Mouse (Mus musculus) heart, embryonic 14.5 days (tissue): ENCODE data around the gene Max. TPM values are rescaled to one million over a fixed set of nuclear protein-coding genes. Genes with fewer than 3 reads are reported as not detected.

Source experiments
- ATAC-seq: fragments of 200-750 bp; cut with Nextera tagmentation; 2 replicates; pipeline ENCODE4 v1.8.0; 2017; ENCODE audit warnings: low read depth, moderate TSS enrichment; ENCODE audit not compliant: insufficient number of reproducible peaks, insufficient read depth, low FRiP score
- H3K27ac ChIP-seq, 2 experiments: fragments of 200-500 bp in 1 of 2; fragments of 300-500 bp in 1 of 2; sonication (generic) in 1 of 2; replicated peaks in 1 of 2; 2 replicates each; pipeline ENCODE4 v1.5.1; 2012 to 2014; ENCODE audit warnings: low read depth in 2 of 2, low read length in 2 of 2, control low read depth in 1 of 2, mild to moderate bottlenecking in 1 of 2, mixed read lengths in 1 of 2; ENCODE audit not compliant: control insufficient read depth in 1 of 2, insufficient read depth in 1 of 2
- H3K27me3 ChIP-seq: fragments of 300-500 bp; sonication (generic); 2 replicates; pipeline ENCODE4 v1.6.1; 2014; ENCODE audit warnings: mild to moderate bottlenecking, low read length, control low read depth; ENCODE audit not compliant: control insufficient read depth, insufficient read depth
- H3K36me3 ChIP-seq: fragments of 300-500 bp; sonication (generic); 2 replicates; pipeline ENCODE4 v1.6.1; 2014; ENCODE audit warnings: mild to moderate bottlenecking, control low read depth, low read length, mixed read lengths; ENCODE audit not compliant: control insufficient read depth, insufficient read depth
- H3K4me1 ChIP-seq, 2 experiments: fragments of 200-500 bp in 1 of 2; fragments of 300-500 bp in 1 of 2; sonication (generic) in 1 of 2; 2 replicates each; pipeline ENCODE4 v1.6.1; 2012 to 2014; ENCODE audit warnings: low read length in 2 of 2, control low read depth in 1 of 2, mixed read lengths in 1 of 2; ENCODE audit not compliant: control insufficient read depth in 2 of 2, insufficient read depth in 2 of 2
- H3K4me2 ChIP-seq: fragments of 300-500 bp; sonication (generic); 2 replicates; pipeline ENCODE4 v1.6.1; 2014; ENCODE audit warnings: mild to moderate bottlenecking, low read length
- H3K4me3 ChIP-seq, 2 experiments: fragments of 200-500 bp in 1 of 2; fragments of 300-500 bp in 1 of 2; sonication (generic) in 1 of 2; 2 replicates each; pipeline ENCODE4 v1.5.1; 2012 to 2014; ENCODE audit warnings: low read length in 2 of 2, mild to moderate bottlenecking in 2 of 2, control low read depth in 1 of 2, low read depth in 1 of 2, moderate library complexity in 1 of 2; ENCODE audit not compliant: control insufficient read depth in 1 of 2, insufficient read depth in 1 of 2
- H3K9ac ChIP-seq: fragments of 300-500 bp; sonication (generic); 2 replicates; pipeline ENCODE4 v1.6.1; 2014; ENCODE audit warnings: mild to moderate bottlenecking, low read length
- H3K9me3 ChIP-seq: fragments of 300-500 bp; sonication (generic); 2 replicates; pipeline ENCODE4 v1.6.1; 2016; ENCODE audit warnings: low read length, control low read depth; ENCODE audit not compliant: control insufficient read depth
- WGBS: fragments of 180-500 bp; shearing (Covaris S2); extraction: QIAGEN DNeasy Blood & Tissue Kit; methylation state at CpG from one replicate; pipeline ENCODE4 v1.1.7; 2014; 5-methylcytosine and 5-hydroxymethylcytosine counted together
- polyA plus RNA-seq: library from polyadenylated mRNA; unstranded; fragments of >200 nt; fragmentation: Nextera tagmentation; extraction: Ambion mirVana; gene quantifications from 2 replicates; pipeline ENCODE4 v1.2.1, GENCODE M21; 2014

Gene Max
- polyA plus RNA-seq, 1 experiment from 2014 or later, result 21.7 TPM

GRCm38 (mm10) chr12:76892910-76893695, 68.9 kb downstream of the Max start:
- H3K27ac ChIP-seq, result no peak overlapping the region
- no peak overlapping the region for H3K9ac ChIP-seq
- no peak overlapping the region for H3K4me2 ChIP-seq
- no peaks in the 10 kb centered on the region for H3K9me3 ChIP-seq
- peaks cover 22% of the 10 kb centered on the region for H3K36me3 ChIP-seq
- H3K27me3 ChIP-seq, result no peaks in the 10 kb centered on the region
- WGBS, result 94% methylated on average over 16 of the region's 16 CpGs
- no peak for ATAC-seq
- no peak overlapping the region for H3K4me3 ChIP-seq
- H3K4me1 ChIP-seq, result peaks cover 15 to 23% of the 10 kb centered on the region in 2 experiments

GRCm38 (mm10) chr12:76891160-76891559, 70.8 kb downstream of the Max start:
- H3K4me2 ChIP-seq, result no peak overlapping the region
- H3K27ac ChIP-seq, result no peak overlapping the region
- 71% methylated on average over 3 of the region's 3 CpGs for WGBS
- H3K9me3 ChIP-seq, result no peaks in the 10 kb centered on the region
- no peak for ATAC-seq
- H3K9ac ChIP-seq, result no peak overlapping the region
- no peaks in the 10 kb centered on the region for H3K27me3 ChIP-seq
- H3K4me3 ChIP-seq, result no peak overlapping the region
- H3K4me1 ChIP-seq, result peaks cover 13 to 16% of the 10 kb centered on the region in 2 experiments; a peak in 3 of 4 replicates
- peaks cover 19% of the 10 kb centered on the region; the same call in 1 of the 2 replicates for H3K36me3 ChIP-seq

- Histone ChIP-seq H3K36me3 (peaks cover 19% of the 10 kb centered on the region; the same call in 1 of the 2 replicates), H3K27ac (no peak overlapping the region), H3K9ac (no peak overlapping the region), H3K4me2 (no peak overlapping the region), H3K4me1 (peaks cover 3 to 6% of the 10 kb centered on the region in 2 experiments; a peak in 2 of 4 replicates), H3K27me3 (no peaks in the 10 kb centered on the region), H3K9me3 (no peaks in the 10 kb centered on the region), H3K4me3 (no peak overlapping the region)
- ATAC-seq, result no peak
- WGBS, result 84% methylated on average over 11 of the region's 11 CpGs
Observed at GRCm38 (mm10) chr12:76889404-76890184, 72.4 kb downstream of the Max start.

DNA sequence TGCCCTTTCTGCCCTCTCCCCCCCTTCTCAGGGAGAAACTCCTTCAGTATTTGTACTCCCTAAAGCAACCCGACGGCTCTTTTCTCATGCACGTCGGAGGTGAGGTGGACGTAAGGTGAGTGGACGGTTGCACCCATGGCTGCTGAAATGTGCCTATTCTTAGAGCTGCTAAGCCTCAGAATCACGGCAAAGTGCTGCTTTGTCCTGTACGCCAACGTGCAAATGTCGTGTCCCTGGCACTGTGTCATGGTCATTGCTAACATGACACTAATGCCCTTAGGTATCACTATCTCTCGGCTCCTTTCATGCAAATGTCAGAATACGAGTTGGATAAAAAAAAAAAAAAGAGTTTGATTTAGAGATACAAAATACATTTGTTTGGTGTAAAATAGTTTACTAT, 74.1 kb downstream of the Max start:
- H3K4me1 ChIP-seq, result peaks cover 13 to 14% of the 10 kb centered on the region in 2 experiments
- 64% methylated on average over 12 of the region's 12 CpGs for WGBS
- H3K4me3 ChIP-seq, result no peak overlapping the region
- no peaks in the 10 kb centered on the region for H3K9me3 ChIP-seq
- H3K36me3 ChIP-seq, result peaks cover 19% of the 10 kb centered on the region; the same call in 1 of the 2 replicates
- no peaks in the 10 kb centered on the region for H3K27me3 ChIP-seq
- H3K4me2 ChIP-seq, result no peak overlapping the region
- ATAC-seq, result no peak
- no peak overlapping the region for H3K27ac ChIP-seq
- no peak overlapping the region for H3K9ac ChIP-seq

Other genes starting within 250 kb of the Max start
- gene Churc1, start 196.7 kb downstream of the Max start, polyA plus RNA-seq, result 224 and 228 TPM in 2 replicates
- 24.5 and 27.4 TPM in 2 replicates for gene Fntb, start 196.6 kb downstream of the Max start, polyA plus RNA-seq
- not detected in 2 replicates for gene Gpx2, start 166.6 kb downstream of the Max start, polyA plus RNA-seq
- gene Rab15, start 139.3 kb downstream of the Max start, polyA plus RNA-seq, result 1.8 and 2.0 TPM in 2 replicates